Mouse (Mus musculus) gastrocnemius, adult 8-10 months (tissue): ENCODE data around the gene Suox. TPM values are rescaled to one million over a fixed set of nuclear protein-coding genes. Genes with fewer than 3 reads are reported as not detected.
"Not testable (repeated sequence)": the region's sequence is repeated elsewhere in the genome, so short reads cannot be mapped to it uniquely, and the experiment has no call there.

ENCODE experiments used
- DNase-seq, 2 experiments: peaks; one replicate each; pipeline ENCODE4 v3.0.0; 2022; ENCODE audit warnings: low spot score in 2 of 2
- total RNA-seq, 4 experiments: library from RNA; stranded (reverse); gene quantifications; 2 replicates each; pipeline ENCODE4 v1.2.4; 2022

Gene Suox
- total RNA-seq, 4 experiments from 2014 or later: 32.2 to 37.4 (median 33.8) TPM

DNA sequence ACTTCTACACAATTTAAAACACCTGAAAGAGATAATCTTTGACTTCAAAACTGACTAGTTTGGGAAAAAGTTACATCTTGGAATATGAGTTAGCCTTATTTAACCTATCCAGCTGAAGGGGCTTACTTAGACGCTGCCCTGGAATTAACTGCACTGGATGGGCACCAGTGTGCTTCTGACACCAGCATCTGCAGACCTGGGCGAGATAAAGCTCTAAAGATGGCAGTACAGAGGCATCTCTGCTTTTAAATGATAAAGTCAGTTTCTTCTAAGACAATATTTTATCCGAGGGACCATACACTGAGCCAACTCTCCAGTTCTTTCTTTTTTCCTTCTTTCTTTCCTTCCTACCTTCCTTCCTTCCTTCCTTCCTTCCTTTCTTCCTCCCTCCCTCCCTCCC is 9.1 kb downstream of the Suox start:
- DNase-seq: no peak

DNA sequence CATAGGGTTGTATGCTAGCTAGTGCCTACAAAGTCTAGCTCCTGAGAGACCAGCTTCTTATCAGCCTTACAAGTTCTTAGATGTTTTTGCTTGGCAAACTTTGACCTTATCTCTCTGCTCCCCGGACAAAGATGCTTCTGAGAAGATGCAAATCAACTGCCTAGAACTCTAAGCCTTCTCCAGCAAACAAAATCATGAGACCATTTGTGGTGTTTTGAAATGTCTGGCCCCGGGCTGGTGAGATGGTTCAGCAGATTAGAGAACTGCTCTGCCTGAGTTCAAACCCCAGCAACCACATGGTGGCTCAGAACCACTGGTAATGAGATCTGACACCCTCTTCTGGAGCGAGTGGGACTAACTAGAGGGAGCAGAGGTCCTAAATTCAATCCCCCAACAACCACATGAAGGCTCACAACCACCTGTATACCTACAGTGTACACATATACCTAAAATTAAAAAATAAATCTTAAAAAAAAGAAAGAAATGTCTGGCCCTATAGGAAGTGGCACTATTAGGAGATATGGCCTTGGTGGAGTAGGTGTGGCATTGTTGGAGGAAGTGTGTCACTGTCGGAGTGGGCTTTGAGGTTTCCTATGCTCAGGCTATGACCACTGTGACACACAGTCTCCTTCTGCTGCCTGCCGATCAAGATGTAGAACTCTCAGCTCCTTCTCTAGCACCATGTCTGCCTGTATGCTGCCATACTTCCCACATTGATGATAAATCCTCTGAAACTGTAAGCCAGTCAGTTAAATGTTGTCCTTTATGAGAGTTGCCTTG is 10.2 kb downstream of the Suox start:
- DNase-seq: no peak

DNA sequence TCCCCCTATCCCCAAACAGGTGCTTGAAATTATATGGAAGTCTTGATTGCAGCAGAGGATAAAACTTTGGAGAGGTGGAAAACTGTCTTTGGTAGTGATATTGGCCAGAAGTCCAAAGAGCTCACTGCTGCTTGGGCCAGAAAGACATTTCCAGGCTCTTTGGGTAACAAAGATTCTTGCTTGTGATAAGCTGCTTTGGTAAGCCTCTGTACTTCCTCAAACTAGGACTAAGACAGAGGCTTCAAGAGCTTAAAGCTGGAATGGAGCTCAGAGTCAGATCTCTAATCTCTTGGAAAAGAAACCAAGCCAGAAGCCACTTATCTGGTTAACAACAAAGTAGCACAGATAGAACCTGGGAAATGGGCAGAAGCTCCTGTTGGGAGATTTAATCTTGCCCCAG is 11.4 kb downstream of the Suox start:
- no peak for DNase-seq

DNA sequence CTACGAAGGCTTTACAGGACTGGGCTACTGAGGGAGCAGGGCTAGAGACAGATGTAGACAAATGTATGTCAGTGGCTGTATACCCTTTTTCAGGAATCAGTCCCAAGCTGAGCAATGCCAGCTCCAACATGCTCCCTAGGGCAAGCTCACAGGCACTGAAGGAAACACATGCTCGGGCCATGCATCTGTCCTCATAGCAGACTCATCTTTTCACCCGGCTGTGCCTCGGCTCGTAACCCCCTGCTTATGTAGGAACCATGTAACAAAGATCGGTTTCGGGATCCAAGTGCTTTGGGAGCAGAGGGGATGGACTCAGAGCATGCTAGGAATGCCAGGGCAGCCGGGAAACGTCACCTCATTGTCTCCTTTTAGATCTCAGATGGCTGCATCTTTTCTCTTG is 14.4 kb downstream of the Suox start:
- no peak for DNase-seq

DNA sequence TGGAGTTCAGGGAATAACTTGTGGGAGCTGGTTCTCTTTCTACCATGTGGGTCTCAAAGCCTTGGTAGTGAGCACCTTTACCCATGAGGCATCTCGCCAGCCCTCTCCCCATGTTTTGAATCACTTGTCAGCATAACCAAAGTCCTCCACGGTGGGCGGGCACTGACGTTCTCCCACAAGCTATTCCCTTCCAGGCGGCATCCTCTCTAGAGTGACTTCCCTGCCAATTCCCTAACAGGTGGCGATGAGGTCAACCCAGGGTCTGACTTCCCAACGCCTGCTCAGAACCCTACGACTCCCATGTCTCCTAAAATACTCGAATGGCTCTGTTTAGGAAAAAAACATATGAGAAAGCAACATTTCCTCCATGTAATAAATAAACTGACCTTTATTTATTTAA is 16.0 kb downstream of the Suox start:
- no peak for DNase-seq

DNA sequence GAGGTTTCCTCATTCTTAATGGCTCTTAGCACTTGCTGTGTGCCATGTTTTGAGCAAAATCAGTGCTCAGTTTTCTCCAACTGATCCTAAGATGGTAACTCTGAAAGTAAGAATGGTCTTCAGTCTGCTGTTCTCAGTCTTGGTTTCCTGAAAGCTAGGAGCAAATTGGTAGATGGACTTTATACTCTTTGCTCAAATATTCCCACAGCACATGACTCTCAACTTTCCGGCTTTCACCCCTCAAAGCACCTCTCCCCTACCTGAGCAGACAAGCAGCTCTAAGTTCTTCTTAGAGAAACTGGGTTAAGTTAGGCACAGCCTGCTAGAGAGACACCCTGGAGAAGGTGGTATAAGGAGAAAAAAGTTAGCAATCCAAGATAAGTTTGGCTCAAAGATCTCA is 17.1 kb downstream of the Suox start:
- no peak for DNase-seq

DNA sequence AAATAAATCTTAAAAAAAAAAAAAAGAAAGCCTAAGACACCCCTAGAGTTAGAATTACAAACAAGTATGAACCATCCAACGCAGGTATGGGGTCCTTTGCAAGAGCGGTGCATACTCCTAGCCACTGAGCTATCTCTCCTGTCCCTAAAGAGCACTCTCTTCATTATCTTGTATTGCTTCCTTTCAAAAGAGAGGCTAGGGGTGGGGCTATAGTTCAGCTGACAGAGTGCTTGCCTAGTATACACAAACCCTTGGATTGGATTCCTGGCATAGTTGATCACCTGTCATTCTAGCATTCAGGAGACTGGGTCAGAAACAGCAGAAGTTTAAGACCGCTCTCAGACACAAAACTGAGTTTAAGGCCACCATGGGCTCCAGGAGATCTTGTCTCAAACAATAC is 18.6 kb downstream of the Suox start:
- DNase-seq: no peak

DNA sequence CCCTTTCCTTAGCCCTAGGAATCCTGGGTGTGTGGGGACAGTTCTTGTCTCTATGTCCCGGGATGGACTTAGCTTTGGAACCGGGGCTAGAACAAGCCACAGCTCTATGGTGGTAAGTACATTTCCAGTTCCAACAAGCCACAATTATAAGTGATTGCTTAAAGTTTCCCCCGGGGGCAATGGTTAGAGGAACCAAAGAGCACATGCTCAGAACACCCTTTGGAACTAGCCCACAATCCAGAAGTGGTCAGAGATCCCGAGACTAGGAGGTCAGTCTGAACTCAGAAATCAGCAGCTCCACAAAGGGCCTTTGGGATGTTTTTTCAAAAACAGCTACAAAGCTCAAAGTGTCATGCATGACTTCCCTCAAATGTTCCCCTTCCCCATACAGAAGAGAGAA is 20.0 kb downstream of the Suox start:
- DNase-seq: no peak

DNA sequence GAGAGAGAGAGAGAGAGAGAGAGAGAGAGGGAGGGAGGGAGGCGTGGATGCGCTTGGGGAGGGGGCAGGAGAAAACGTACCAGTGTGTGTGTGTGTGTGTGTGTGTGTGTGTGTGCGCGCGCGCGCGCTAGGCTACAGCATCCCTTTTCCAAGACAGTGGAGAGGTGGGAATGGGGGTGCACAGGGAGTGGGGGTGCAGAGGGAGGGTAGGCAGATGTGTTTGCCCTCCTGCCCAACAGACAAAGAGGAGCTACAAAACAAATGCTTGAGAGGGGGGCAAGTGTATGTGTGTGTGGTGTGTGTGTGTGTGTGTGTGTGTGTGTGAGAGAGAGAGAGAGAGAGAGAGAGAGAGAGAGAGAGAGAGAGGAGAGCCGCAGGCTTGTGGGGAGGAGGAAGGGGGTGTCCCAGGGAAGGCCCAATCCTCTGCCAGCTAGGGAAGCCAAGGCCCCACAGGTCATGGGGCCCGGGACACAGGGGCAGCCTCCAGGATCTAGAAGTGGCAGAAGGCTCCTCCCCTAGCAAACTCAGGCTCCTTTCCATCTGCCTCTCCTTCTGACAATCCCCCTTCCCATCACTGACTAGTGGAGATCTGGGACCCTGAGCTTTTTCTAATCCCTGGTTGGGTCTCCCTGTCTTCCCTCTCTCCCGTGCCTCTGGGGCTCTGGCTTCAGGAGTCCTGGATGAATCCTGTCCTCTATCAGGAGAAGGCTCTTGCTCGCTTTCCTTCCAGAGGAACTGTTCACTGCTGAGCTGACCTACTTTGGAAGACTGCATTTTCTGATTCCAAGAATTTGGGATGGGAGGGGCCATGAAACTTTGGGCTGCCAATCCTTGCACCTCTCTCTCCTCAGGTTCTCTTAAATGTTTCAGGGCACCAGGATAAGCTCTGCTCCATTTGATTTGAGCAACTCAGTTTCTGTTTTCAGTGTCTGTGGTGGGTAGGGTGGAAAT is 27.5 kb downstream of the Suox start:
- DNase-seq: no peak

DNA sequence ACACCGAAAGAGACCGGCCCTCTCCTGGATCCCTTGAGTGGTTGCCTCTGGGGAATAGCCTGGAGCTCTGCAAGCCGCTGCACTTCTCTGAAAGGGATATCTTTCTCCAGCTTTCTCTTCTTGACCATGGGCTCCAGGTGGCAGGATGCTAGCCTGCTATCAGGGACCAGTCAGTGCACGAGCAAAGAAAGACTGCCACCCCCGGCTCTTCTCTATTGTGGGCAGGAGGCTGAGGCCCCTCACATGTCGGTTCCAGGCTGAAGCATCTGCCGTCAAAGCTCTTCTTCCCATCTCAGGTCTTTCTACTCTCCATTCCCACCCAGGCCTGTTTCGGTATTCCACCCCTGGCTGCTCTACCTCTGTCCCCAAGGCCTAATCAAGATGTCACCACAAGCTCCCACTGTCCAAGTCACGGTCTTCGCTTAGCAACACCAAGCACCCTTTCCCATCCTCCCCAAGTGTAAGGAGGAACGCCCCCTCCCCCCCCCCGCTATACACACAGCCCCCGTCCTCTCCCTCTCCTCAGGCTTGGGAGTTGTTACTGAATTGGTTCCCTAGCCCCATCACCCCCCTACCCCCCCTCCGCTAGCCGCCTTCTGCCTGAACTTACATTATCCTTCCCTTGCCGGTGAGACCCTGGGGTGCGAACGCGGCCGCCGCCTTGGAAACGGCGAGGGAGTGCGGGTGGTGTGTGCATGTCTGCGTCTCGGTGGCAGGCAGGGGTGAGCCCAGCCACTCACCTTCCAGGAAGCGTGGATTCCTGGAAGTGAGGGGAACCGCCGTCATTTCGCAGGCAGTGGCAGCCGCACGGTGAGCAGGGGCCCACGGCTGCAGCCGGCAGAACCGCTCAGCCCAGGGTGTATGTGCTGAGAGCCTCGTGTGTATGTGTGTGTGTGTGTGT is 28.5 kb downstream of the Suox start, which contains the start of gene Ikzf4:
Gene Ikzf4 (minus strand): TSS at position 881 of the 901 bp plus-strand sequence.
- peak in 1 of 2 experiments; percentile 18 for DNase-seq

DNA sequence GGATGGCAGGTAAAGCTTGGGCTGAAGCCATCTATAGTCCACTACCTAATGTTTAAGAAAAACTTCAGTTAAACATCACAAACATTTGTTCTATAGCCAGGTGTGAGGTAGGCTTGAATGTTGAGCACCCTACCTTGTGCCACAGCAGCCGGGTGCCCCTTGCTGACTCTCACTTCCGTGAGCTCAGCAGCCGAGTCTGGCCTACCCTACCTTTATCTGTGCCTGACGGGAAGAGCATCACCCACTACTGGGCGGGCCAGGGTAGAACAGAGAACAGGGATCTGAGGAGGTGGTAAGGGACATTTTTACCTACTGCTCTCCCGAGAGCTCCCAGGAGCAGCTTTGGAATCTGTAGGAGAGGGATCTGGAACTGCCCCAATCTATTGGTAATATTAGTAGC is 31.1 kb downstream of the Suox start:
- DNase-seq: no peak

DNA sequence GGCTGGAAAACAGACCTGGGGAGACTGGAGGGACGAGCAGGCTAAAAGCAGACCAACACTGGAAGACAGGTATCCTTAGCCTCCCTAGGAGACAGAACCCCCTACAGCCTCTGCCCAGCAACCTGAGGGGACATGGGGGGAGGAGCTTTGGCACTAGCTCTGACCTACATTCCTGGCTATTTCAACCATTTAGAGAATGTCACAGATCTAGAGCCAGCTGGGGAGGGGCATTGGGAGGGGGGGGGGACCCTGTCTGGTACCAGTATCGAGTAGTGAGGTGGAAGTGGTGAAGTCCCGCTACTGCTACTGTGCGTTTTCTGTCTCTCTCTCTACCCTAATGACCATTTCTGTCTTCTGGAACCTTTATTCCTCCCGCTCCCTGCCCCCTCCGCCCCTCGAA is 32.0 kb downstream of the Suox start:
- DNase-seq: no peak

DNA sequence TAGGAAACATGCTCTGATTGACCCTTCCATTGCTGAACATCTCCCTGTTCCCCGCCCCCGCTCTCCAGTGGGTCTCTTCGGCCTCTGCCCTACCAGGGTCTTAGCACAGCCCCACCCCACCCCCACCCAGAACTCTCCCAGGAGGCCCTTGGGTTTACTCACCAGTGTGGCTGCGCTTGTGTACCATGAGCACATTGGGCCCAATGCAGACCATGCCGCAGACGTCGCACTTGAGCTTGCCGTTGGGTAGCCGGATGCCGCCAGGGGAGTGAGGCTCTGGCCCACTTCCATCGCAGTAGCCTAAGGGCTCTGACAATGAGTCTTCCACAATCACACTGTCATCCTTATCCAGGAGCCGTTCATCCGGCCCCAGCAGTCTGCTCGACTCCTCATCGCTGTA is 33.0 kb downstream of the Suox start:
- no peak for DNase-seq

DNA sequence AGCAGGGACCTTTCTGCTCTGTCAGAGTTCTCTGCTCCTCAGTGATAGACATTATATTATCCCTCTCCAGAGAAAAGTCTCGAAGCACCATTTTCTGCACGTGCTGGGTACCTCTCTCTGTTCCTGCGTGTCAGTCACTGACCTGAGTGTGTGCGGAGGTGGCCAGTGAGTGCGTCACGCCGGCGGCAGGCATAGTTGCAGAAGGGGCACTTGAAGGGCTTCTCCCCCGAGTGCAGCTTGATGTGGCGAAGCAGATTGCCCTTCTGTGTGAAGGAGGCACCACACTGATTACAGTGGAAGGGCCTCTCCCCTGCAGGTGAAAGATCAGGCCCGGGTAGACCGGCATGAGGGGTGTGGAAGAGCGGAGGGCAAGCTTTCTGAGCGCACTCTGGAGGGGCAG is 33.9 kb downstream of the Suox start:
- no peak for DNase-seq

DNA sequence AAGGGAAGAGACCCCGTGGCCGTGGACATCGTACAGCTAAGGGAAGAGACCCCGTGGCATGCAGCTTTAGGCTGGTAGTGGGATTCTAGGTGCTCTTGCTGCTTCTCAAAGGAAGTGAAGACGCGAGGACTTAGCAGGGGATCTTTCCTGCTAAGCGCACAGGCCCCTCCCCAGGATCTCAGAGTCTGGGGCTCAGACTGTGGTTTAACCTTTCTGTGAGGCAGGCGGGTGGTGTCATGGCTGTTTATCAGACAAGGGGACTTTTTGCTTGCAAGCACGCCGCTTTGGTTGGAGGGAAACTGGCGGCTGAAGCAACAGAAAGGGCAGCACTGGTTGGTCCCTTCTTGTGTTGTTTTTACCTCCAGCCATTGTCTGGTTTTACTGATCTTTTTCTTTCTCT is 36.9 kb downstream of the Suox start:
- no peak for DNase-seq

DNA sequence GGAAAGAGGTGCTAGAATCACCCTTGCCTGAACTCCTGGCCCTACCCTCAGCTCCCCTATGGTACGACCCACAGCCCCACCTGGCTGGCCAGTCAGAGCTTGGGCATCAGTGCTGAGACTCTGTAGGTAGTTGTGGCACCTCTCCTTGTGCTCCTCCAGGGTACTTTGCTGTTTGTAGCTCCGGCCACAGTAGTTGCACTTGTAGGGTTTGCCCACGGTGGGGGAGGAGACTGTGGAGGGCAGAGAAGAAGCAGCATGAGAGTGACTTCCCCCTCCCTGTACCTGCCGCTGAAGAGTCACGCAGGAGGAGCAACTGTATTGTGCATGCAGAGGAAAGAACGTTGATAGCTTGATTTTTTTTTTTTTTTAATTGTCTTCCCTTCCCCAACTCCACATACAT is 37.3 kb downstream of the Suox start:
- no peak for DNase-seq

DNA sequence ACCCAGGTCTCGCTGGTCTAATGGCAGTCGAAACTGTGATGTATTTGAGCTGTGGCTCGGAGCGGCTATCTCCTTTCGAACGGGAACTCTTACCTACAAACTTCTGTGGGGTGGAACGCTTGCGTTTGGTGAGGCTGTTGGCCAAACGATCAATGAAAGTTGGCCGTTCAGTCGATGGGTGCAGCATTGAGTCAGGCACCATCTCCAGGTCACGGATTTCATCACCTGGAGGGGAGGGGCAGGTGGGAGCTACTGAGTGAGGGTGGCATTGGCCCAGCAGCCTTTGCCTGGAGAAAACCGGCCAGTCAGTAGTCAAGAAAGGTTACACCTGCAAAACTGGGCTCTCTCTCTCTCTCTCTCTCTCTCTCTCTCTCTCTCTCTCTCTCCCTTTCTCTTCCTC is 38.2 kb downstream of the Suox start:
- DNase-seq: no peak

DNA sequence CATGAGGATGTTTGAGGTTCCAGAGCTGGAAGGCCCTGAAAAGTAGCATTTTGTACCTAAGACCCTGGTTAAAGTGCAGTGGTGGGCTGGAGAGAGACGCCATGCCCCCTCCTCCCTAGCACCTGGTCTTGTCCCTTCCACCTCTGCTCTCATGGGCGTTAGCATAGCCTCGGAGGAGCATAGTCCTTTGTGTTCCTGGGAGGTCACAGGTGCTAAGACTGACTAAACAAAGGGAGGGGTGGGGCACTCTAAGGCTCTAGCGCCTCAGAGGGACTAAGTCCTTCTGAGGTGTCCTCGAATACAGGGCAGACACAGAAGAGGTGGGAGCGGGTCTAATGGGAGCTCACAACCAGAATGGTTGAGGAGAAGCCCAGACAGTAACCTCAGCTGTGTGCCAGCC is 42.3 kb downstream of the Suox start:
- DNase-seq: no peak

DNA sequence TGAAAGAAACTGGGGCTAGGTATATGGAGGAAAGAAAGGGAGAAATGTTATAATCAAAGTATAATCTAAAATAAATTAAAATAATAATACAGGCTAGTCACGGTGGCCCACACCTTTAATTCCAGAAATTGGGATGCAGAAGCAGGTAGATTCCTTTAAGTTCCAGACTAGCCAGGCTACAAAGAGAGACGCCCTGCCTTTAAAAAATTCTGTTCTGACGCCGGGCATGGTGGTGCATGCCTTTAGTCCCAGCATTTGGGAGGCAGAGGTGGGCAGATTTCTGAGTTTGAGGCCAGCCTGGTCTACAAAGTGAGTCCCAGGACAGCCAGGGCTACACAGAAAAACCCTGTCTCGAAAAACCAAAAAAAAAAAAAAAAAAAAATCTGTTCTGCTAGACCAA is 43.6 kb downstream of the Suox start:
- not testable (repeated sequence) for DNase-seq

DNA sequence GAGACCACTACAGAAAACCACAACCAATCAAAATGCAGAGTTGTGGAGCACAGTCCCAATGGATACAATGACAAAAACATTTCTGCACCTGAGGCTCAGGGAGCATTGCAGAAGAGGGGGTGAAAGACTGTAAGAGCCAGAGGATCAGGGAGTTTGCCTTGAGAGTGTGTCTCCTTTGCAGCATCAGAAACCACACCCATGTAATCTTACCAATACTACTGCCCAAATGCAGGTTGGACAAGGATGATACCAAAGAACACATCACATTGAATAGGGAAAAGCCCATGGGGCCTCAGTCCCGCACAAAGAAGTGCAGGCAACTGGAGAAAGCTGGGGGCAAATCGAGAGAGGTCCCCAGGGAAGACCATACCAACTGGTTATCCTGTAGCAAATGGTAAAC is 44.1 kb downstream of the Suox start:
- DNase-seq: no peak
